Mouse (Mus musculus) MN1 (cell line): ENCODE measurements around the gene Klf2.

ENCODE experiments used
- DNase-seq: peaks from one replicate; pipeline ENCODE4 v3.0.0-alpha.2; 2016; ENCODE audit warnings: low spot score

Klf2 gene

GRCm38 (mm10) chr8:72305210-72305905 is 13.5 kb upstream of the Klf2 start, which contains the start of gene Gm10282:
Gm10282 (minus strand) TSS chr8:72305260.
- no peak for DNase-seq

GRCm38 (mm10) chr8:72306913-72307312 is 11.9 kb upstream of the Klf2 start:
- DNase-seq, result no peak

- no peak for DNase-seq
Measured at GRCm38 (mm10) chr8:72308276-72308675, 10.6 kb upstream of the Klf2 start.

- peak; percentile 90 for DNase-seq
Measured at GRCm38 (mm10) chr8:72310849-72311506, 7.9 kb upstream of the Klf2 start.

GRCm38 (mm10) chr8:72312926-72313518 is 5.8 kb upstream of the Klf2 start:
- DNase-seq, result no peak

GRCm38 (mm10) chr8:72316053-72316695 is 2.7 kb upstream of the Klf2 start:
- no peak for DNase-seq

- no peak for DNase-seq
Measured at GRCm38 (mm10) chr8:72317741-72318301, 1.0 kb upstream of the Klf2 start.

- no peak for DNase-seq
Measured at GRCm38 (mm10) chr8:72319397-72319796, 564 bp downstream of the Klf2 start.

GRCm38 (mm10) chr8:72319921-72320802 is 1.3 kb downstream of the Klf2 start:
- DNase-seq, result no peak

GRCm38 (mm10) chr8:72320803-72321583 is 2.2 kb downstream of the Klf2 start:
- no peak for DNase-seq

- DNase-seq, result no peak
Measured at GRCm38 (mm10) chr8:72321635-72322441, 3.0 kb downstream of the Klf2 start.

- no peak for DNase-seq
Measured at GRCm38 (mm10) chr8:72322471-72322889, 3.6 kb downstream of the Klf2 start.

- DNase-seq, result no peak
Measured at GRCm38 (mm10) chr8:72323131-72323725, 4.4 kb downstream of the Klf2 start.

- no peak for DNase-seq
Measured at GRCm38 (mm10) chr8:72324036-72324706, 5.3 kb downstream of the Klf2 start.

GRCm38 (mm10) chr8:72324708-72325107 is 5.9 kb downstream of the Klf2 start:
- DNase-seq, result no peak

GRCm38 (mm10) chr8:72329116-72329515 is 10.3 kb downstream of the Klf2 start:
- DNase-seq, result no peak

- DNase-seq, result no peak
Measured at GRCm38 (mm10) chr8:72330806-72331516, 12.1 kb downstream of the Klf2 start.

GRCm38 (mm10) chr8:72331631-72332030 is 12.8 kb downstream of the Klf2 start:
- no peak for DNase-seq
